Mouse (Mus musculus): ENCODE results near the gene Pam16.
A peak's percentile ranks its signal among the peaks of the same experiment; 100 is the strongest.
"Not testable (repeated sequence)": the region's sequence is repeated elsewhere in the genome, so short reads cannot be mapped to it uniquely, and the experiment has no call there.

The Pam16 gene

DNA sequence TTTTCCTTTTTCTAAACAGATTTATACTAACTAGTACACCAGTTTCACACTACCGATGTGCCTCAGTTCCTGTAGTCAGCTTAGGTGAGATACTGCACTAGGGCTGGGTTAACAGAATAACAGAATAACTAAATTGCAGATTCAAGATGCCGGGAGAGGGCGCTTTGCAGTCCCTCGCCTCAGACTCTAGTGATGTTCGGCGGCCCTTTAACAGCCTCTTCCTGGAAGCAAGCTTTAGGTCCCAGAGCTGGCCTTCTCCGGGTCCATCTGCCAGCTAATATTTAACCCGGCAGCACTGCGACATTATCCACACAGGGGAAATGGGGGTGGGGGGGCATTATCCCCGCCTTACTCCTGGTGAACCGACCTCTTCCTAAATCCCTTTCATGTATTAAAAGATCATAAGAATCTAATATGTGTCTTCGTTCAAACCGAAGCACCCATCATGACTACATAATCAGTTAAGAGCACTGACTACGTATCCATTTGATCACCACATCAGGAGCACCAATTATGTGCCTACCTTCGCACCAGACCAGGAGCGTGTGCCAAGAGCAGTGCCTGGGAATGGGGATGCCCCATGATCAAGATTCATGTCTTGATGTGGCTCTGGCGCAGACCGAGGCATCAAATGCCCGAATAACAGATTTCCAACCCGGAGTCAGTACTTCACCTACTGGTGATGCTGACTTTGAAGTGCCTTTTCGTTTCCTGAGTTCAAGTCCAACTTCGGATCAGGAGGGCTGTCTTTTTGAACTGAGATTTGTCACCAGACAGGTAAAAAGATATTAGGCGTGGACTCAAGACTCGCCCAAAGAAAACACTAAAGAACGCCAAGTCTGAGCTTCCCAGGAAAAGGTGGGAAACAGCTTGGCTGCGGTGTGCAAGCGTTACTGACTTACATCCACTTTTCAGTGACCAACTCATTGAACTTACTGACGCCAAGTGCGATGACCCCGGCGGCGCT is 31.6 kb downstream of the Pam16 start:
- DNase-seq (ENCODE audit: low spot score in 2 of 2): no peak

DNA sequence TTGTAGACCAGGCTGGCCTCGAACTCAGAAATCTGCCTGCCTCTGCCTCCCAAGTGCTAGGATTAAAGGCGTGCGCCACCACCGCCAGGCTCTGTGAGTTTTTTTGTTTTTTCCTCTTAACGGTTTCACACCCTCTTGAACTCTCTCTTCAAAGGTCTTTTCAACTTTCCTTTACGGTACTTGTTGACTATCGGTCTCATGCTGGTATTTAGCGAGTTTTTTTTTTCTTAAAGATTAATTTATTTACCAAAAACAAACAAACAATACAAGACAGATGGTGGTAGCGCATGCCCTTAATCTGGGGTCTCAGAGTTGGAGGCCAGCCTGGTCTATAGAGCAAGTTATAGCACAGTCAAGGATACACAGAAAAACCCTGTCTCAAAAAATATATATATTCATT is 34.6 kb downstream of the Pam16 start:
- DNase-seq (ENCODE audit: low spot score in 2 of 2): no peak

DNA sequence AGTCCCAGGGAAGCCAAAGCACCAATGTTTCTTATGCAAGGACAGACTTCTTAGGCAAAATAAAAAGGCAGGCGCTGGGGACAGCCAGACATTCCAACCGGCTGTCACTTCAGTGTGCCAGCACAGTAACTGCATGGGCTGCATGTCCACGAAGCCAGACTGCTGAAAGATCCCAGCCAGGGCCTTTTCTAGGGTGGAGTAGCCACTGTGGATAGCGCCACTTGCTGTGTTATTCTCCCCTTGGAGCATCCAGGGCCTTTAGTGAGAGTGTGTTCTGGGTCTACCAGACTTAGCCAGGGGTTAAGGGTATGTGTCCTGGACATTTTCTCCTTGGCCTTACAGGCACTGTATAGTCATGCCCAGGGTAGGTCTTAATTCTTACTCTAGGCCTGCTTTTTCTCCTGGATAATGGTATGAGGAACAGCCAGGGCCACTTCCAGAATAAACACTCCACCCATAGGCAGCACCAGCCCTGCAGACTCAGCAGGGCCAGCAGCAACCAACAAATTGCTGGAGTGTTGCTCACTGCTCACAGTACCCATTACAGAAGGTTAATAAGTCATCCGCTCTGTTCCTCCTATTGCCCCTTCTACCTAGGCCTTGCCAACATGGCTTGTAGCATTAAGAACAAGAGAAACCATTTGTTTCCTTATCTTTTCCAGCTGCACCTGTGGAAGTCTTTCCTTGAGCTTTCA is 37.1 kb downstream of the Pam16 start:
- no peak for DNase-seq (ENCODE audit: low spot score in 2 of 2)

DNA sequence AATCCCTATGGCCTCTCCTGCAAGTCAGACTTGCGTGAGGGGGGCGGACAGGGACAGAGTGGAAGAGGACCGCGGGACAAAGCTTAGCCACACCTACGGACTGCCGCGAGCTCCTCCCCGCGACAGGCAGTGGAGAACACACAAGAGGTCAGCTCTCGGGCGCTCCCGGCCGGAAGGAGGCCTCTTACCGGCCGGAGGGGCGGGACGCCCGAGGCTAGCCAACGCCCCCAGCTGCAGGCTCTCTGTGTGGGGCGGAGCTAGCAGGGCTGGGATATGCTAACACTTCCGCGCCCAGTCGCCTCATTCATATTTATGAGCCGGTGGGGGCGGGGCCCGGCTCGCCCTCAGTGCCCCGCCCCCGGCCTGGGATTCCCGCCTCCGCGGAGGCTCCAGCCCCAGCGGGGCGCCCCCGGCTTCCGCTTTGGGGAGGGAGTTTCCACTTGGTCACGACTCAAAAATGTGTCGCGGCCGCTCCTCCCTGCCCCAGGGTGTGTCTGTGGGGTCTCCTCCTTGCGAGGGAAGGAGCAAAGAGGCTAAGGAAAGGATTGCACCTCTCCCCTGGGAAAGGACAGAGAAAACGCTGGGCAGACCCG is 38.2 kb downstream of the Pam16 start:
- DNase-seq (ENCODE audit: low spot score in 2 of 2): peak; percentile 94 to 97

DNA sequence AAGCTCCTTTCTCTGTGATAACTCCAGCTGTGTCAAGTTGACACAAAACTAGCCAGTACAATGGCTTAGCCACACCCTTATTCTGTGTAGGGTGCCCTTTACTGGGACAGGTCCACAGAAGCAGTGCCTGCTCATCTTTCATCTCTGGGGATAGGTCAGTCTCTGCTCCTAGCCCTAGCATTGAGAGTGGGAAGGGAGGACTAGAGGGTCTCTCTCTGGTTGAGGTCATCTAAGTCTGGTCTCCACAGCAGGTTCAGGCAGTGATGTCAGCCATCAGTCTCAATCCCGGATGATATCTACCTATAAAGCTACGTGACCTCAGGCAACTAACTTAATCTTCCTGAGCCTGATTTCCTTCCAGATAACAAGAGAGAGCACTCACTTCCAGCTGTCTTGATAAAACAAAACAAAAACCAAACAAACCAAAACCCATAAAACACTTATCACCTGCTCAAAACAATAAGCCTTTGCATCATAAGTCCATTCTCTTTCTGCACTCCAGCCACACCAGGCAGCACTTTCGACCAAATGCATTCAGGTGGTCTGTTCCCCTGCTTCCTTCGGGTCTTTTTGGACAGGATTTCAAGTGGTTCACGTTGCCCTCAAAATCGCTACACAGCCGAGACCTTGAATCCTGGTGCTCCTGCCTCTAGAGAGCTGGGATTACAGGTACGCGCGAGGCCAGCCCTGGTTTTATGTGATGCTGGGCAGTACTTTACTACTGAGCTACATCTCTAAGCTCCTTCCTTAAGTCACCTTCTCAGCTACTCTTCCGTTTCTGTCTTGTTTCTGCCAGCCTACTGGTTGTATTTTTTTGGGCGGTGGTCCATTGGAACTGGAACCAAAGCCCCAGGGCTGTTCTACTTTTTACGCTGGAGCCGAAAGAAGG is 38.9 kb downstream of the Pam16 start:
- no peak for DNase-seq (ENCODE audit: low spot score in 2 of 2)

GRCm38 (mm10) chr16:4584438-4584837 is 40.4 kb downstream of the Pam16 start:
- DNase-seq (ENCODE audit: low spot score in 2 of 2): no peak

DNA sequence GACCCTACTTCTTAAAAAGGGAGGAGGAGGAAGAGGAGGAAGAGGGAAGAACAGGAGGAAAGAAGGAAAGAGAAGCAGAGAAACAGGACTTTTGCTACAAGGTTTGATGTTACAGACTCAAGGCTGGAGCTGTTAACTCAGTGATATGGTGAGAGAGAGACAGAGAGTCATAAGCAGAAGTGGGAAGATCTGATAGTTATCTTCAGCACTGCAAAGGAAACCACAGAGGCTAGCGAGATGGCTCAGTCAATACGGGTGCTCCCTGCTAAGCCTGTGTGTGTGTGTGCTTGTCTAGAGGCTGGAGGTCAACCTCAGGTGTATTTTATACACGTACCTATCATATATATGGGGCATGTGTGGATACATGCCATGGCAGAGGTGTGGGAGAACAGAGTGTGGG is 41.0 kb downstream of the Pam16 start:
- DNase-seq (ENCODE audit: low spot score in 2 of 2): no peak

DNA sequence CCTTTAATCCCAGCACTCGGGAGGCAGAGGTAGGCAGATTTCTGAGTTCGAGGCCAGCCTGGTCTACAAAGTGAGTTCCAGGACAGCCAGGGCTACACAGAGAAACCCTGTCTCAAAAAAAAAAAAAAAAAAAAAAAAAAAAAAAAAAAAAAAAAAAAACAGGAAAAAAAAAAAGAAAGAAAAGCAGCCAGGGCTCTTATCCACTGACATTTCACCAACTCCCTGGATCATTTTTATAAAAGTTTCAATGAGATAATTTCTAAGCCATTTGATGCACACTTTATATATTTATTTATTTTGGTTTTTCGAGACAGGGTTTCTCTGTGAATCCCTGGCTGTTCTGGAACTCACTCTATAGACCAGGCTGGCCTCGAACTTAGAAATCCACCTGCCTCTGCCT is 43.6 kb downstream of the Pam16 start:
- DNase-seq (ENCODE audit: low spot score in 2 of 2): not testable (repeated sequence)

DNA sequence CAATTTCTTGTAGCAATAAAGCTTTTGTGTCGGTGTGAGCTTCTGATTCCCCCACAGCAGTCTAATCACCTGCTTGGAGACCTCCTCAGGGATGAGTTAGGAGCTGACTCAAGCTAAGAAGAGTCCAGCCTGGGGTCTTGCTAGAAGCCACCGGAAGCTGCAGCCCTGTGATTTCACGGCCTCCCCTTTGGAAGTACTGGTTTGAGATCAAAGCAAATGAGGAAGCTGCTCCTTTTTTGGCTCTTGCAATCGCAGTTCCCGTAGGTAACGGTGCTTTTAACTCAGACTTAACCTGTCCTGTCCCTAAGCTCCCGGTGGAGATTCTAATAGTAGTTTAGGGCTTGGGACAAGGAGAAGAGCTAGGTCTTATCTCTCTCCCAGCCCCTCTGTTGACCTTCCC is 46.2 kb downstream of the Pam16 start:
- no peak for DNase-seq (ENCODE audit: low spot score in 2 of 2)

- DNase-seq (ENCODE audit: low spot score in 2 of 2): no peak
Observed at GRCm38 (mm10) chr16:4576873-4577272, 47.9 kb downstream of the Pam16 start.

DNA sequence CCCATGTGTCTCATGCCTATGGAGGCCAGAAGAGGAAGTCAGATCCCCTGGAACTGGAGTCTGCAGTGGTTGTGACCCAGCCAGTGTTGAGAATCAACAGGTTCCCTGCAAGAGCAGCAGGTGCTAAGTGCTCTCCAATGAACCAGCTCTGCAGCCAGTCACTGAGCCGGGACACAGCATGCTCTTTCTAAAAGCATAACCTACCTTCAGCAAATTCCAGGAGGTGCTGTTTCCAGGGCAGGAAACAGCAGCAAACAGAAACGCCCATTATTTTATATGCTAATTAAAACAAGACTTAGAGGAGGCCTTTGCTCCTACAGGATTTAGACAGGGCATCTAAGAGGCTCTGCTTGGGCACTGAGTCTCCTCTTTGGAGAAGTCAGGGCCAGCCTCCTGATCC is 48.8 kb downstream of the Pam16 start:
- no peak for DNase-seq (ENCODE audit: low spot score in 2 of 2)

DNA sequence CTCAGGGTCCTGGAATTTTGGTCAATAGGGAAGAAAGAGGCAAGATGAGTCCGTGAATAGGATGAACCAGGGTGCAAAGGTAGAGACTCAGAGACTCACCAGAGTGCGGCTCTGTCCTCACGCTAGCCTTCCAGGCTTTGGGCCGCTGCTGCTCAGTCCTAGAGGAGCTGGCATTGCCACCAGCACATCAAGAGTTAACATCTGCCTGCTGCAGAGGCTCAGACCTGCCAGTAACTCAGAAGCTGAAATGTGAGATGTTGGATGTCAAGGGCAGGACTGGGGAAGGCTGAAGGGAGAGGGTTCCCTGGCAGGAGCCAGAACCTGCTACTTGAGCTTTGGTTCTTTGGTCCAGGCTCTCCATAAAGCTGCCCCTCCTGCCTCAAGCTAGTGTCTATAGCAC is 54.1 kb downstream of the Pam16 start:
- no peak for DNase-seq (ENCODE audit: low spot score in 2 of 2)

- peak; percentile 78 to 92 for DNase-seq (ENCODE audit: low spot score in 2 of 2)
Observed at GRCm38 (mm10) chr16:4567912-4568311, 56.9 kb downstream of the Pam16 start.
